Comparison of ENCODE assay signal across 9 mouse cellular contexts in the genomic region with DNA sequence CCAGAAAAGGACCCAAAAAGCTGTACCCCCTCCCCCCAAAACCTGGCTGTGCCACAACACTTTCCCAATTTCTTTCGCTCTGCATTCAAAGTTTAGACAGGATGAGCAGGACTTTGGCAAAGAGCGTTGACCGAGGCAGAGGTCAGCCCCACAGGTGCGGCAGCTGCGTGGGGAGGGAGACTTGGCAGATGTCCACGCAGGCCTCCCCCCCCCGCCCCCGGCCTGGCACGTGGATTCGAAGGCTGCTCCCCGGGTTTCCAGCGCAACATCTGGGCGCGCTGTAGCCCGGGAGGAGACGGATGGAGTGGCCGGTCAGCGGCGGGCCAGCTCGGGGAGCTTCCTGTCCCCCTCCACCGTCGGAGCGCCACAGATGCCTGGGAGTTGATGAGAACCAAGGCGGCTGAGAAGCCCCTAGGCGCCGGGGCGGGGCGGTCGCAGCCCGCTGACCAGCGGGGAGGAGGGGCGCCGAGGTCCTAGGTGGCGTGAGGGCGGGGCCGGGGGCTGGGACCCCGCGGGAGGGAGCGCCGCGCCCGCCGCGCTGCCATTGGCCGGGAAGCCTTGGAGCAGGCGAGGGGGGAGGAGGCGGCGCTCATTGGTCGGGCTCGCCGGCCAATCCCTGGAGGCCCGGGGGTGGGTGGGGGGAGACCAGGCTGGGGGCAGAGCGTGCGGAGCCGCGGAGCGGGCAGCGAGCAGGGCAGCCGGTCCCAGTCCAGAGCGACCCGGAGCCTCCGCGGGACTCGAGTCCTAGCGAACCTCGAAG. TPM values are rescaled to one million over a fixed set of nuclear protein-coding genes. Genes with fewer than 3 reads are reported as not detected.
DNase-seq lines count a peak whose midpoint lies in the region; ATAC-seq and TF ChIP-seq lines count a peak whose summit lies in the region.
"Had no signal": no experiment of that assay in that cellular context is flagged by ENCODE, and none has a peak within 500 bp of the region (broad histone marks: within the 10 kb centered on the region; RNA-seq: fewer than 3 reads in every experiment).

A gene (plus strand): TSS at position 637 of the 760 bp plus-strand sequence.

- peaks cover 39% of the 10 kb centered on the region for H3K79me3 ChIP-seq in C2C12 (ENCODE audit: low read depth)

- H3ac ChIP-seq in C2C12 (ENCODE audit: control insufficient read depth, insufficient read length, low read depth), result peak within 1 kb of the TSS; percentile 94

- peak within 1 kb of the TSS; percentile 81 for H3K4me2 ChIP-seq in heart, embryonic 12.5 days
- H3K4me2 ChIP-seq in kidney, embryonic 16.5 days (replicated peaks; ENCODE audit: low read depth, low read length), result peak within 1 kb of the TSS; percentile 89

- peaks cover 47% of the 10 kb centered on the region for H3K79me2 ChIP-seq in C2C12 (ENCODE audit: control insufficient read depth, insufficient read depth)
- peaks cover 31% of the 10 kb centered on the region; the same call in 1 of the 2 replicates for H3K79me2 ChIP-seq in liver, adult 2 months (ENCODE audit: control insufficient read depth, insufficient read depth, low read length)

- peak; percentile 60; the same call in 1 of the 2 replicates for ATAC-seq in erythroid progenitor cell, adult 5-6 weeks (replicated peaks; ENCODE audit: low FRiP score, poor library complexity, severe bottlenecking)
- ATAC-seq in heart, embryonic 12.5 days (ENCODE audit: insufficient number of reproducible peaks, low FRiP score), result peak; percentile 91
- peak; percentile 94 for ATAC-seq in kidney, embryonic 16.5 days (ENCODE audit: low FRiP score, low TSS enrichment)

- TF ChIP-seq POLR2A in liver, adult 2 months (IDR thresholded peaks at IDR 0.05; ENCODE audit: extremely low read depth, insufficient read depth, low read length), result peak; percentile 95

- peak; percentile 96 for DNase-seq in liver, adult 2 months (ENCODE audit: extremely low read depth, low read depth, low spot score)
- DNase-seq in naive thymus-derived CD4-positive, alpha-beta T cell, adult 2 months (ENCODE audit: low read depth), result peak; percentile 75
- DNase-seq in splenic B cell, adult 2 months (ENCODE audit: low read depth, low spot score), result peak; percentile 90

- peaks cover 11% of the 10 kb centered on the region for H3K36me3 ChIP-seq in C2C12 (ENCODE audit: control insufficient read depth, insufficient read depth)
- no peaks in the 10 kb centered on the region for H3K36me3 ChIP-seq in heart, embryonic 12.5 days
- H3K36me3 ChIP-seq in kidney, embryonic 16.5 days (ENCODE audit: insufficient read depth, low read length), result no peaks in the 10 kb centered on the region
- no peaks in the 10 kb centered on the region for H3K36me3 ChIP-seq in liver, adult 2 months (ENCODE audit: control insufficient read depth, insufficient read depth, low read length)
- no peaks in the 10 kb centered on the region for H3K36me3 ChIP-seq in splenic B cell, adult 2 months (ENCODE audit: control insufficient read depth, insufficient read depth, low read length, poor library complexity, severe bottlenecking)
- H3K36me3 ChIP-seq: G1E had no signal

- H3K4me1 ChIP-seq in brown adipose tissue, adult 24 weeks (ENCODE audit: control insufficient read depth, insufficient read depth, insufficient read length, low read length), result peaks cover 4% of the 10 kb centered on the region; the same call in 1 of the 2 replicates
- H3K4me1 ChIP-seq in heart, embryonic 12.5 days (replicated peaks), result peaks cover 36% of the 10 kb centered on the region
- peaks cover 27% of the 10 kb centered on the region for H3K4me1 ChIP-seq in kidney, embryonic 16.5 days (ENCODE audit: insufficient read depth, low read length)
- H3K4me1 ChIP-seq in liver, adult 2 months (ENCODE audit: control insufficient read depth, insufficient read depth, low read length), result peaks cover 11% of the 10 kb centered on the region

- WGBS in heart, embryonic 12.5 days, result 1% methylated on average over 54 of the region's 66 CpGs
- under 1% methylated on average over 42 of the region's 66 CpGs for WGBS in kidney, embryonic 16.5 days
- WGBS in liver, adult 2 months, result 2% methylated on average over 58 of the region's 66 CpGs

- no peaks in the 10 kb centered on the region for H3K27me3 ChIP-seq in C2C12 (ENCODE audit: control insufficient read depth, insufficient read depth, insufficient read length)
- H3K27me3 ChIP-seq in heart, embryonic 12.5 days (replicated peaks), result no peaks in the 10 kb centered on the region
- no peaks in the 10 kb centered on the region for H3K27me3 ChIP-seq in kidney, embryonic 16.5 days (ENCODE audit: insufficient read depth, low read length)
- H3K27me3 ChIP-seq in liver, adult 2 months (ENCODE audit: control insufficient read depth, insufficient read depth, low read length), result no peaks in the 10 kb centered on the region
- H3K27me3 ChIP-seq in splenic B cell, adult 2 months (ENCODE audit: control insufficient read depth, insufficient read depth, low read length, poor library complexity, severe bottlenecking), result no peaks in the 10 kb centered on the region

- peak within 1 kb of the TSS; percentile 97 for H3K27ac ChIP-seq in brown adipose tissue, adult 24 weeks (replicated peaks; ENCODE audit: low read depth, low read length)
- H3K27ac ChIP-seq in heart, embryonic 12.5 days (ENCODE audit: poor library complexity, severe bottlenecking), result peak within 1 kb of the TSS; percentile 99
- peak within 1 kb of the TSS; percentile 97 for H3K27ac ChIP-seq in kidney, embryonic 16.5 days (ENCODE audit: low read length)
- H3K27ac ChIP-seq in liver, adult 2 months (replicated peaks; ENCODE audit: insufficient read depth, low read depth, low read length), result peak within 1 kb of the TSS; percentile 98

- TF ChIP-seq CTCF in C2C12 (IDR thresholded peaks at IDR 0.05; ENCODE audit: control insufficient read depth, insufficient read depth, insufficient read length), result no peak
- TF ChIP-seq CTCF in liver, adult 2 months (IDR thresholded peaks at IDR 0.05; ENCODE audit: low read depth, low read length), result no peak

- H3K9ac ChIP-seq in heart, embryonic 12.5 days, result peak within 1 kb of the TSS; percentile 98
- peak within 1 kb of the TSS; percentile 97 for H3K9ac ChIP-seq in kidney, embryonic 16.5 days (replicated peaks; ENCODE audit: low read length)
- H3K9ac ChIP-seq in liver, adult 2 months (ENCODE audit: low read depth, low read length), result peak within 1 kb of the TSS; percentile 97

- peak within 1 kb of the TSS; percentile 75 for H3K4me3 ChIP-seq in C2C12 (ENCODE audit: insufficient read depth, poor library complexity, severe bottlenecking)
- H3K4me3 ChIP-seq in brown adipose tissue, adult 24 weeks (ENCODE audit: insufficient read depth, low read depth, low read length), result peak within 1 kb of the TSS; percentile 76
- H3K4me3 ChIP-seq in heart, embryonic 12.5 days, result peak within 1 kb of the TSS; percentile 97
- peak within 1 kb of the TSS; percentile 88 for H3K4me3 ChIP-seq in kidney, embryonic 16.5 days (ENCODE audit: low read length)
- H3K4me3 ChIP-seq in liver, adult 2 months (ENCODE audit: insufficient read depth, low read depth, low read length), result peak within 1 kb of the TSS; percentile 96

- no peaks in the 10 kb centered on the region for H3K9me3 ChIP-seq in heart, embryonic 12.5 days (replicated peaks)
- no peaks in the 10 kb centered on the region for H3K9me3 ChIP-seq in kidney, embryonic 16.5 days (ENCODE audit: low read length)

TF ChIP-seq in C2C12, 6 proteins besides CTCF, POLR2A, EP300 and RAD21:
- TF ChIP-seq FOSL1 (IDR thresholded peaks at IDR 0.05; ENCODE audit: insufficient read depth, low read length, poor library complexity, severe bottlenecking), result no peak
- TF ChIP-seq MYOG (IDR thresholded peaks at IDR 0.05; ENCODE audit: control insufficient read depth, extremely low read depth, insufficient read length), result no peak

RNA-seq across cellular contexts. Expression of the gene that starts here (rescaled TPM):
- polyA plus RNA-seq in C2C12 (2012; fragmentation: generic; extraction: Trizol), result 362 TPM
- polyA plus RNA-seq in brown adipose tissue, adult 24 weeks (2012; ENCODE audit: insufficient read depth, insufficient read length, missing spikeins), result 28.7 and 35.4 TPM in 2 replicates
- 9.7 and 41.1 TPM in 2 replicates for total RNA-seq in erythroid progenitor cell, adult 5-6 weeks (2015; ENCODE audit: low replicate concordance)
- total RNA-seq in erythroid progenitor cell, adult 5-6 weeks (2017; ENCODE audit: low replicate concordance), result 13.6 and 36.1 TPM in 2 replicates
- 455 and 460 TPM in 2 replicates for polyA plus RNA-seq in heart, embryonic 12.5 days (2016; fragmentation: Nextera tagmentation; extraction: Ambion mirVana)
- 620 and 668 TPM in 2 replicates for polyA plus RNA-seq in kidney, embryonic 16.5 days (2015; fragmentation: Nextera tagmentation; extraction: Ambion mirVana)
- 146 and 163 TPM in 2 replicates for total RNA-seq in liver, adult 2 months (2014; rRNA removed)
- polyA plus RNA-seq in liver, adult 2 months (2012; rRNA removed), result 92.4 and 116 TPM in 2 replicates
- polyA plus RNA-seq: G1E had no signal

Comparison
In these comparisons a context has a peak if more than half of its experiments do, and no peak if none do; other contexts are left out.
1. Peak in every context shown above with its lines: DNase-seq, ATAC-seq, H3K4me3 ChIP-seq and H3K27ac ChIP-seq.